Mouse (Mus musculus) embryonic facial prominence, embryonic 11.5 days (tissue): ENCODE results near the gene Myo3b. TPM values are rescaled to one million over a fixed set of nuclear protein-coding genes. Genes with fewer than 3 reads are reported as not detected.

ENCODE experiments used
- ATAC-seq: fragments of 200-750 bp; cut with Nextera tagmentation; replicated peaks from 2 replicates; pipeline ENCODE4 v1.8.0; 2017; ENCODE audit warnings: low read depth; ENCODE audit not compliant: insufficient number of reproducible peaks, low FRiP score, low TSS enrichment
- DNase-seq: peaks from one replicate; pipeline ENCODE4 v3.0.0-alpha.2; 2015; ENCODE audit warnings: low spot score
- H3K27ac ChIP-seq: fragments of 300-500 bp; sonication (generic); replicated peaks from 2 replicates; pipeline ENCODE4 v1.5.1; 2014; ENCODE audit warnings: mild to moderate bottlenecking, low read depth, low read length, control low read depth
- H3K27me3 ChIP-seq: fragments of 300-500 bp; sonication (generic); 2 replicates; pipeline ENCODE4 v1.6.1; 2014; ENCODE audit warnings: mild to moderate bottlenecking, low read length, moderate library complexity, mixed read lengths; ENCODE audit not compliant: control insufficient read depth, insufficient read depth
- H3K36me3 ChIP-seq: fragments of 300-500 bp; sonication (generic); replicated peaks from 2 replicates; pipeline ENCODE4 v1.6.1; 2014; ENCODE audit warnings: low read depth, mild to moderate bottlenecking, low read length, moderate library complexity, mixed read lengths; ENCODE audit not compliant: control insufficient read depth, insufficient read depth
- H3K4me1 ChIP-seq: fragments of 300-500 bp; sonication (generic); 2 replicates; pipeline ENCODE4 v1.6.1; 2014; ENCODE audit warnings: low read length, mixed read lengths; ENCODE audit not compliant: control insufficient read depth, insufficient read depth
- H3K4me2 ChIP-seq: fragments of 300-500 bp; sonication (generic); 2 replicates; pipeline ENCODE4 v1.6.1; 2014; ENCODE audit warnings: low read depth, mild to moderate bottlenecking, control low read depth, low read length, moderate library complexity
- H3K4me3 ChIP-seq: fragments of 300-500 bp; sonication (generic); 2 replicates; pipeline ENCODE4 v1.5.1; 2014; ENCODE audit warnings: low read depth, low read length, control low read depth
- H3K9ac ChIP-seq: fragments of 300-500 bp; sonication (generic); replicated peaks from 2 replicates; pipeline ENCODE4 v1.6.1; 2014; ENCODE audit warnings: mild to moderate bottlenecking, control low read depth, low read length
- H3K9me3 ChIP-seq: fragments of 300-500 bp; sonication (generic); replicated peaks from 2 replicates; pipeline ENCODE4 v1.6.1; 2016; ENCODE audit warnings: mild to moderate bottlenecking, low read length, inconsistent platforms, mixed read lengths; ENCODE audit not compliant: control insufficient read depth
- WGBS: fragments of 180-500 bp; shearing (Covaris S2); extraction: QIAGEN DNeasy Blood & Tissue Kit; methylation state at CpG from one replicate; pipeline ENCODE4 v1.1.7; 2014; 5-methylcytosine and 5-hydroxymethylcytosine counted together
- polyA plus RNA-seq: library from polyadenylated mRNA; unstranded; fragments of >200 nt; fragmentation: Nextera tagmentation; extraction: Ambion mirVana; gene quantifications from 2 replicates; pipeline ENCODE4 v1.2.1, GENCODE M21; 2014

The Myo3b gene
- polyA plus RNA-seq, 1 experiment from 2014 or later = 0.07 TPM

GRCm38 (mm10) chr2:70170469-70170868 is 131.5 kb downstream of the Myo3b start:
- no peaks in the 10 kb centered on the region for H3K36me3 ChIP-seq
- no peak overlapping the region for H3K27ac ChIP-seq
- H3K4me2 ChIP-seq = no peak overlapping the region
- DNase-seq = no peak
- no peak for ATAC-seq
- no peak overlapping the region for H3K9ac ChIP-seq
- H3K4me1 ChIP-seq = no peaks in the 10 kb centered on the region
- no peaks in the 10 kb centered on the region for H3K9me3 ChIP-seq
- H3K27me3 ChIP-seq = no peaks in the 10 kb centered on the region
- WGBS = 88% methylated on average over 5 of the region's 5 CpGs
- H3K4me3 ChIP-seq = no peak overlapping the region

DNA sequence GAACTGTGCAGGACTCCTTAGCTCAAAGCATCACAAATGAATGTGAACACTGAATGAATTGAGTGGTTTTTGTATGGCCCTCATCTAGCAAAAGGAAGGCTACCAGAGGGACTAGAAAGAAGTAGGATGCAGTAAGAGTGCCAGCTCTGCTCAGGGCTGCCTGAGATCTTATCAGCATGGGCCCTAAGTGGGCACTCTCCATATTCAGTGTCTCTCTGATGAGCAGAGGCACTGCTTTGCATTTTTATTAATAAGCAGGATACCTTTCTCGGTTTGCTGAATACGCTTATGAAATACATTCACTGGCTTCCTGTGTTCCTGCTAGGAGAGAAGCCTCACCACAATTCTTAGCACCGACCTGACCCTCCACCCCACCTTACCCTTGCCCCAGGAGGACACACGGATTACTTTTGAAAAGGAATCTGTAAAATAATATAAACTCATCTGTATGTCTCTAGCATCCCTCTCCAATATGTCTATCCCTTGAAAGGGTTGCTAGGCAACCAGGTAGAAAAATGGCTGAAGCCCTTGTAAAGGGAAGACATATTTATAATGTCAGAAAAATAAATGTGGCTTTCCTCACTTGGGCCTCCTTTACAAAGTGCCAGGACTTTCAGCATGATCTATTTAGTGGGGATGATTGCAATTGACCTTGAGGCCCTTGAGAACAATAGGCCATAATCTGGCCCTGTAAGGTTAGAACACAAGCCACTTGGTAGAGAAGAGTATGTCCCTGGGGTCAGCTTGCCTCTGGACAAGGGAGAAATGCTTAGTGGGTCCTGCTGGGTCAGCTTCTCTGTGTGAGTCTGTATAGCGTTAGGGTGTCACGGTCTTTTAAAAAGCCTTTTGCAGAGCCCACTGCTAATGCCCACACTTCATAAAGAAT is 138.1 kb downstream of the Myo3b start:
- DNase-seq (no peak), ATAC-seq (no peak)
- no peak overlapping the region for H3K4me2 ChIP-seq
- no peak overlapping the region for H3K4me3 ChIP-seq
- H3K9me3 ChIP-seq = no peaks in the 10 kb centered on the region
- no peaks in the 10 kb centered on the region for H3K36me3 ChIP-seq
- no peak overlapping the region for H3K9ac ChIP-seq
- 69% methylated on average over 6 of the region's 6 CpGs for WGBS
- H3K27me3 ChIP-seq = no peaks in the 10 kb centered on the region
- H3K4me1 ChIP-seq = no peaks in the 10 kb centered on the region
- no peak overlapping the region for H3K27ac ChIP-seq

GRCm38 (mm10) chr2:70177709-70178030 is 138.7 kb downstream of the Myo3b start:
- 73% methylated on average over 5 of the region's 5 CpGs for WGBS
- no peaks in the 10 kb centered on the region for H3K9me3 ChIP-seq
- no peaks in the 10 kb centered on the region for H3K27me3 ChIP-seq
- H3K27ac ChIP-seq = no peak overlapping the region
- ATAC-seq = no peak
- H3K36me3 ChIP-seq = no peaks in the 10 kb centered on the region
- H3K4me1 ChIP-seq = no peaks in the 10 kb centered on the region
- no peak overlapping the region for H3K9ac ChIP-seq
- no peak overlapping the region for H3K4me3 ChIP-seq
- no peak overlapping the region for H3K4me2 ChIP-seq
- no peak for DNase-seq

GRCm38 (mm10) chr2:70178241-70178640 is 139.3 kb downstream of the Myo3b start:
- Histone ChIP-seq H3K27ac (no peak overlapping the region), H3K9me3 (no peaks in the 10 kb centered on the region), H3K4me2 (no peak overlapping the region), H3K9ac (no peak overlapping the region), H3K27me3 (no peaks in the 10 kb centered on the region), H3K4me3 (no peak overlapping the region), H3K36me3 (no peaks in the 10 kb centered on the region), H3K4me1 (no peaks in the 10 kb centered on the region)
- DNase-seq (no peak), ATAC-seq (no peak)

DNA sequence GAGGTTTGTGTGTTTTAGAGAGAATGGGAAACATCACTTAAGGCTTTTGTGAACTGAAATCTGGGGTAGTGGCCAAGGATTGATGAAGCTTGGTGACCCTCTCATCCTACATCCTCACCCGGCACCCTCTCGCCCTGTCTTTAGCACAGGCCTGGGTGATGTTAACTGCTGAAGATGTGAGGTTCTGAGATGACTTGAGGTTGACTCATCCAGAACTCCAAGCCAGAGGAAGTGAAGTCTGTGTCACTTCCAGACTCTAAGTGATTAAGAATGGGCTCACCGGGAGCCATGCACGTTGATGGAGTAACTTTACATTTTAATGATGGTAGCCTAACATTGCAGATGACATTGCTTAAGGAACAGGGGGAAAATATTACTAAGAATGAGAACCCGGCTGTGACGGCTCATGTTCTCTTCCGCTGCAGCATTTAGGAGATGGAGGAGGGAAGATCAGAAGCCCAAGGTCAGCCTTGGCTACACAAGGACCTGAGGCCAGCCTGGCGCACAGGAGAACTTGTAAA is 143.3 kb downstream of the Myo3b start:
- ATAC-seq = no peak
- Histone ChIP-seq H3K27me3 (no peaks in the 10 kb centered on the region), H3K9me3 (no peaks in the 10 kb centered on the region), H3K9ac (no peak overlapping the region), H3K4me1 (no peaks in the 10 kb centered on the region), H3K4me3 (no peak overlapping the region), H3K4me2 (no peak overlapping the region), H3K27ac (no peak overlapping the region), H3K36me3 (no peaks in the 10 kb centered on the region)
- no peak for DNase-seq
- 96% methylated on average over 8 of the region's 8 CpGs for WGBS

DNA sequence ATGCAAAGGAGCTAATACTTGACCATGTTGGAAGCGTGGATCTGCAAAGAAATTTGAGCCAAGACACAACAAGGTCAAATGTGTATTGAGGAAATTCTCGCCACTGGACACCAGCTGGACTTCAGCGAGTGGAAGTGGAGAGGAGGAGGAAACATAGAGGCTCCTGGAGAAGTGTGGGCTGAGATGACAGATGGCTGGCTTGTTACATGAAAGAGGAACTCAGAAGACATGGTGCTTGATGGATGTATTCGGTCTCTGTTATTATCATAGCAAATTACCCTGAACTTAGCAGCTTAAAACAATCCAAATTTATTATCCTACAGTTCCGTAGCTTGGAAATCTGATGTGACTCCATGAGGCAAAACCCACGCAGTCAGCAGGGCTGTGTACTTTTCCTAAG is 148.1 kb downstream of the Myo3b start:
- no peaks in the 10 kb centered on the region for H3K4me1 ChIP-seq
- no peak overlapping the region for H3K9ac ChIP-seq
- no peaks in the 10 kb centered on the region for H3K36me3 ChIP-seq
- 81% methylated on average over 6 of the region's 6 CpGs for WGBS
- no peaks in the 10 kb centered on the region for H3K9me3 ChIP-seq
- H3K27ac ChIP-seq = no peak overlapping the region
- no peaks in the 10 kb centered on the region for H3K27me3 ChIP-seq
- no peak for ATAC-seq
- no peak overlapping the region for H3K4me2 ChIP-seq
- DNase-seq = no peak
- H3K4me3 ChIP-seq = no peak overlapping the region

DNA sequence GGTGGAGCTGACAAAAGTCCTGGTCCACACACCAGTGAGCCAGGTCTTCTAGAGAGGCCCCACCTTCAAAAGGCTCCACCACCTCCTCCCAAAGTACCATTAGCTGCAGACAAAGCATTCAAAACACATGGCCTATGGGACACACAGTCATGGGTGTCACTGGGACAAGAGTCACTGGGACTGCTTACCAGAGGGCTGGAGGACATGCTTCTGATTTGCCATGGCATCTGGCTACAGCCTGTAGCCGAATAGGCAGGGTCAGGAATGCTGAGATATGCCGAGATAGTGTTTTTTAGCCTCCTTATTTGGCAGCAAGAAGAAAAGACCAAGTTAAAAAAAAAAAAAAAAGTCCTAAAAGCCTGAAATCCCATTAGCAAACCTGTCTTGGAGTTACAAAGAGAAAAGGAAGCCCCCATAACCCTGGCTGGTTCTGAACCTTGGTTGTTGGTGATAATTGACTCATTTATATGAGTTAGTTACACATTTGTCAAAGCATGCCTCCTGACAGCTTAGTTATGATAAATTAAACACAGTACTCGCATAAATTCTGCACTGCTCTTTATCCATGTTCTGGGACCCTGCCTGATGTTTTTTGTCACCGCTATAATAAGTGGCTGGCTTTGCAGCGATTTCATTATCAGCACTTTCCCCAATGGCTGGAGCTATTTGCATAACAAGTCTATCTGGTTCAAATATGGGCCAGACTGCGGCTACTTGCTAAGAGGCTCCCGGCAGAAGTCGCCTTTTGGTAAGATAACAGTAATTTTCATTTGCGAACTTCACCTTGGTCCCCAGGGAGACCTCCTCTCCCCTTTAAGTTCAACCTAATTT is 156.7 kb downstream of the Myo3b start:
- H3K4me3 ChIP-seq = no peak overlapping the region
- WGBS = 77% methylated on average over 9 of the region's 9 CpGs
- DNase-seq = no peak

More for the DNA sequence above, 156.7 kb downstream of the Myo3b start:
- no peak for ATAC-seq
- Histone ChIP-seq H3K27ac (no peak overlapping the region), H3K4me2 (no peak overlapping the region), H3K9ac (no peak overlapping the region), H3K36me3 (no peaks in the 10 kb centered on the region), H3K9me3 (no peaks in the 10 kb centered on the region), H3K27me3 (no peaks in the 10 kb centered on the region), H3K4me1 (no peaks in the 10 kb centered on the region)
